11 mouse cellular contexts compared by ENCODE assay signal in the genomic region with DNA sequence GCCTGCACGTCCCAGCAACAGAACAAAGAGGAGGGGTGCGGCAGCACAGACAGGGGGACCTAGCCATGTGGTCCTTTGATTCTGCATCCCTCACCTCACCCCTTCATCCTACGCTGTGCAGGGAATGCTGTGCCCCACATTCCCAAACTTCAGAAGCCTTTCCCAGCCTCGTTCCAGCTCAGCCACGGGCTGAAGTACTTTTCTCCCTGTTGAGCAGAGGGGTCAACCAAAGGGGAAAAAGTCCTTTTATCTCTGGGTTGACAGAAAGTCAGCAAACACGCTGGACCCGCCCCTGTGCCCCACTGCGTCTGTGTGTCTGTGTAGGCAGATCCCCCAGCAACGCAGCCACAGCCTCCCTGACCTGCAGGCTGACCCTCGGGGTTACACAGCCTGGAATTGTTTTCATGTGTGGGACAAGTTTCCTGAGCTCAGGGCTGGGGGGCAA. TPM values are rescaled to one million over a fixed set of nuclear protein-coding genes. Genes with fewer than 3 reads are reported as not detected.
DNase-seq lines count a peak whose midpoint lies in the region; ATAC-seq and TF ChIP-seq lines count a peak whose summit lies in the region.
"Had no signal": no experiment of that assay in that cellular context is flagged by ENCODE, and none has a peak within 500 bp of the region (broad histone marks: within the 10 kb centered on the region; RNA-seq: fewer than 3 reads in every experiment).

No protein-coding gene starts in this region.

- peak; percentile 61 for DNase-seq in brain, embryonic 14.5 days (ENCODE audit: low read depth)
- peak; percentile 44 for DNase-seq in midbrain, embryonic 14.5 days
- DNase-seq in thymus, postnatal 10 days (ENCODE audit: low spot score in 2 of 2) = no peak
- DNase-seq in gastrocnemius, adult 8-10 months (ENCODE audit: low spot score in 2 of 2) = no peak
- DNase-seq: gastrocnemius, postnatal 36 days; thymus, postnatal 25 days had no signal

- 4% methylated on average over 10 of the region's 10 CpGs for WGBS in intestine, embryonic 15.5 days
- 11% methylated on average over 10 of the region's 10 CpGs for WGBS in intestine, postnatal 0 days
- 5% methylated on average over 10 of the region's 10 CpGs for WGBS in embryonic facial prominence, embryonic 13.5 days
- 8% methylated on average over 10 of the region's 10 CpGs for WGBS in midbrain, embryonic 14.5 days

- H3K4me1 ChIP-seq in intestine, embryonic 15.5 days (replicated peaks) = peaks cover 7% of the 10 kb centered on the region; the same call in 1 of the 2 replicates
- no peaks in the 10 kb centered on the region for H3K4me1 ChIP-seq in intestine, postnatal 0 days (replicated peaks; ENCODE audit: control insufficient read depth, insufficient read depth, low read length)
- H3K4me1 ChIP-seq in embryonic facial prominence, embryonic 13.5 days = peaks cover 34% of the 10 kb centered on the region
- H3K4me1 ChIP-seq in midbrain, embryonic 14.5 days (ENCODE audit: control insufficient read depth, insufficient read depth, low read length) = peaks cover 13% of the 10 kb centered on the region

- no peak for TF ChIP-seq CTCF in intestine, postnatal 0 days (IDR thresholded peaks at IDR 0.05; ENCODE audit: low read depth)
- TF ChIP-seq CTCF in brain, embryonic 14.5 days (IDR thresholded peaks at IDR 0.05; ENCODE audit: borderline replicate concordance, extremely low read depth, insufficient read depth, insufficient read length) = no peak

- no peak overlapping the region for H3K27ac ChIP-seq in intestine, embryonic 15.5 days
- no peak overlapping the region for H3K27ac ChIP-seq in intestine, postnatal 0 days (ENCODE audit: low read depth, low read length)
- no peak overlapping the region for H3K27ac ChIP-seq in embryonic facial prominence, embryonic 13.5 days
- H3K27ac ChIP-seq in midbrain, embryonic 14.5 days (replicated peaks; ENCODE audit: low read depth, low read length) = no peak overlapping the region
- H3K27ac ChIP-seq: macrophage had no signal

- 0 out of 2 replicates have a peak overlapping the region, but pooled peaks have one; percentile 12 for H3K4me2 ChIP-seq in intestine, embryonic 15.5 days (replicated peaks)
- no peak overlapping the region for H3K4me2 ChIP-seq in intestine, postnatal 0 days (replicated peaks; ENCODE audit: low read depth)
- H3K4me2 ChIP-seq in embryonic facial prominence, embryonic 13.5 days = no peak overlapping the region; the same call in 1 of the 2 replicates
- H3K4me2 ChIP-seq in midbrain, embryonic 14.5 days (ENCODE audit: low read length) = no peak overlapping the region; the same call in 1 of the 2 replicates

- H3K27me3 ChIP-seq in intestine, embryonic 15.5 days (replicated peaks) = no peaks in the 10 kb centered on the region
- H3K27me3 ChIP-seq in intestine, postnatal 0 days (replicated peaks; ENCODE audit: control insufficient read depth, insufficient read depth, low read length) = no peaks in the 10 kb centered on the region
- no peaks in the 10 kb centered on the region for H3K27me3 ChIP-seq in embryonic facial prominence, embryonic 13.5 days
- H3K27me3 ChIP-seq in midbrain, embryonic 14.5 days (ENCODE audit: control insufficient read depth, insufficient read depth, low read length) = no peaks in the 10 kb centered on the region

- no peak for TF ChIP-seq POLR2A in brain, embryonic 14.5 days (IDR thresholded peaks at IDR 0.05; ENCODE audit: borderline replicate concordance, extremely low read depth, insufficient read depth, insufficient read length, poor library complexity, severe bottlenecking)

- H3K9me3 ChIP-seq in intestine, embryonic 15.5 days = no peaks in the 10 kb centered on the region
- no peaks in the 10 kb centered on the region for H3K9me3 ChIP-seq in intestine, postnatal 0 days (ENCODE audit: control insufficient read depth)
- H3K9me3 ChIP-seq in embryonic facial prominence, embryonic 13.5 days = no peaks in the 10 kb centered on the region
- 0 out of 2 replicates have a peak, but pooled peaks cover 3% of the 10 kb centered on the region for H3K9me3 ChIP-seq in midbrain, embryonic 14.5 days (ENCODE audit: control insufficient read depth, low read length)

- no peaks in the 10 kb centered on the region for H3K36me3 ChIP-seq in intestine, embryonic 15.5 days
- no peaks in the 10 kb centered on the region for H3K36me3 ChIP-seq in intestine, postnatal 0 days (ENCODE audit: control insufficient read depth, insufficient read depth)
- H3K36me3 ChIP-seq in embryonic facial prominence, embryonic 13.5 days = peaks cover 3% of the 10 kb centered on the region; the same call in 1 of the 2 replicates
- H3K36me3 ChIP-seq in midbrain, embryonic 14.5 days (ENCODE audit: control insufficient read depth, insufficient read depth, low read length) = no peaks in the 10 kb centered on the region

- no peak overlapping the region for H3K9ac ChIP-seq in intestine, embryonic 15.5 days
- H3K9ac ChIP-seq in intestine, postnatal 0 days (ENCODE audit: low read depth, low read length) = no peak overlapping the region
- H3K9ac ChIP-seq in embryonic facial prominence, embryonic 13.5 days = peak overlapping the region; percentile 51; the same call in 1 of the 2 replicates
- H3K9ac ChIP-seq in midbrain, embryonic 14.5 days (replicated peaks; ENCODE audit: low read length) = no peak overlapping the region; the same call in 1 of the 2 replicates

- H3K4me3 ChIP-seq in intestine, embryonic 15.5 days (replicated peaks) = no peak overlapping the region
- H3K4me3 ChIP-seq in intestine, postnatal 0 days (ENCODE audit: low read depth, low read length) = no peak overlapping the region
- H3K4me3 ChIP-seq in embryonic facial prominence, embryonic 13.5 days = no peak overlapping the region
- H3K4me3 ChIP-seq in midbrain, embryonic 14.5 days (replicated peaks; ENCODE audit: low read depth, low read length) = no peak overlapping the region

- no peak; the same call in 1 of the 2 replicates for ATAC-seq in intestine, embryonic 15.5 days
- ATAC-seq in intestine, postnatal 0 days = no peak
- no peak for ATAC-seq in embryonic facial prominence, embryonic 13.5 days (ENCODE audit: insufficient number of reproducible peaks, insufficient read depth, low FRiP score, low TSS enrichment, low read depth)
- no peak for ATAC-seq in midbrain, embryonic 14.5 days (ENCODE audit: low FRiP score, low TSS enrichment)
- ATAC-seq in megakaryocyte, adult 5-6 weeks (ENCODE audit: poor library complexity, severe bottlenecking) = no peak

RNA-seq across cellular contexts. Expression of a gene that starts 18.9 kb away (rescaled TPM):
- polyA plus RNA-seq in intestine, embryonic 15.5 days (2015; fragmentation: Nextera tagmentation; extraction: Ambion mirVana) = 2.1 and 2.2 TPM in 2 replicates
- polyA plus RNA-seq in intestine, postnatal 0 days (2015; fragmentation: Nextera tagmentation; extraction: Ambion mirVana) = 0.61 and 0.66 TPM in 2 replicates
- polyA plus RNA-seq in brain, embryonic 14.5 days (2012; rRNA removed) = 2.1 and 6.7 TPM in 2 replicates
- 3.8 and 4.8 TPM in 2 replicates for polyA plus RNA-seq in embryonic facial prominence, embryonic 13.5 days (2015; fragmentation: Nextera tagmentation; extraction: Ambion mirVana)
- 3.5 and 5.3 TPM in 2 replicates for polyA plus RNA-seq in midbrain, embryonic 14.5 days (2014; fragmentation: Nextera tagmentation; extraction: Ambion mirVana)
- 0.05 and 0.11 TPM in 2 replicates for total RNA-seq in megakaryocyte, adult 5-6 weeks (2015)
- 0.04 TPM in 1 of 2 replicates, not detected in the other for total RNA-seq in megakaryocyte, adult 5-6 weeks (2017)
- total RNA-seq in gastrocnemius, adult 8-10 months (2022) = under 1 TPM; 0.19 to 0.58 (median 0.48) TPM

Comparison
In these comparisons a context has a peak if more than half of its experiments do, and no peak if none do; other contexts are left out.
1. DNase-seq: peak in brain, embryonic 14.5 days (single experiment) and midbrain, embryonic 14.5 days (single experiment); none in thymus, postnatal 10 days (0 of 2) and gastrocnemius, adult 8-10 months (0 of 2).